Mouse (Mus musculus) embryonic fibroblast, embryonic 13.5 days (primary cell): ENCODE results near the gene Ptprr. TPM values are rescaled to one million over a fixed set of nuclear protein-coding genes. Genes with fewer than 3 reads are reported as not detected.

ENCODE experiments used
- H3K27ac ChIP-seq: 2 replicates; pipeline ENCODE4 v1.5.1; 2012; ENCODE audit warnings: low read length, control low read depth, inconsistent platforms; ENCODE audit not compliant: insufficient read depth
- H3K4me1 ChIP-seq: 2 replicates; pipeline ENCODE4 v1.6.1; 2011; ENCODE audit warnings: low read length; ENCODE audit not compliant: control insufficient read depth, insufficient read depth
- H3K4me3 ChIP-seq: 2 replicates; pipeline ENCODE4 v1.5.1; 2011; ENCODE audit warnings: mild to moderate bottlenecking, control low read depth, low read length; ENCODE audit not compliant: insufficient read depth
- CTCF ChIP-seq: IDR thresholded peaks from 2 replicates; pipeline ENCODE4 v1.5.1; 2011; ENCODE audit warnings: mild to moderate bottlenecking, control low read depth, low read length, moderate library complexity, borderline replicate concordance; ENCODE audit not compliant: insufficient read depth
- POLR2A ChIP-seq: IDR thresholded peaks from 2 replicates; pipeline ENCODE4 v1.6.1; 2011; ENCODE audit warnings: low read depth, mild to moderate bottlenecking, control low read depth, low read length, moderate library complexity
- polyA plus RNA-seq: library from polyadenylated mRNA; stranded (reverse); fragments of >200 nt; gene quantifications from 2 replicates; pipeline ENCODE4 v1.2.4, GENCODE M21; 2011; ENCODE audit warnings: low read depth; ENCODE audit not compliant: missing spikeins, insufficient read length

Ptprr gene
- polyA plus RNA-seq, 1 experiment = 0.56 TPM

DNA sequence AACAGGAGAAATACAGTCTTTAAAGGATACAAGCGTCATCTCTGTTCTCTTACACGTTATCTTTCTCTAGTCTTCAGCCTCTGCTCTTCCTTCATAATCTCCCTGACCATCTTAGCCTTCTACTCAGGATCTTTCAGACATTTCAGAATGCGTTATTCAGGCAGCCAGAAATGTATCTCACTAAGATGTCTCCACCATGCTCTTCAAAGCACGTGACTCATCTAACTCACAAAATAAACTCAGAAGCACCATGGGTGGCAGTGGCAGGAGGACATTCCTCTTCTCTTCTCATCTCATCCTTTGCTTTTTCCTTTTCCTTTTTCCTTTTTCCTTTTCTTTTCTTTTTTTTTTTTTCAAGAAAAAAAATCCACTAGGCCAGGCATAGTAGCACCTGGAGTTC, 241.3 kb downstream of the Ptprr start:
- H3K4me1 ChIP-seq = peaks cover 18% of the 10 kb centered on the region
- TF ChIP-seq POLR2A = no peak
- no peak for TF ChIP-seq CTCF
- H3K4me3 ChIP-seq = no peak overlapping the region

DNA sequence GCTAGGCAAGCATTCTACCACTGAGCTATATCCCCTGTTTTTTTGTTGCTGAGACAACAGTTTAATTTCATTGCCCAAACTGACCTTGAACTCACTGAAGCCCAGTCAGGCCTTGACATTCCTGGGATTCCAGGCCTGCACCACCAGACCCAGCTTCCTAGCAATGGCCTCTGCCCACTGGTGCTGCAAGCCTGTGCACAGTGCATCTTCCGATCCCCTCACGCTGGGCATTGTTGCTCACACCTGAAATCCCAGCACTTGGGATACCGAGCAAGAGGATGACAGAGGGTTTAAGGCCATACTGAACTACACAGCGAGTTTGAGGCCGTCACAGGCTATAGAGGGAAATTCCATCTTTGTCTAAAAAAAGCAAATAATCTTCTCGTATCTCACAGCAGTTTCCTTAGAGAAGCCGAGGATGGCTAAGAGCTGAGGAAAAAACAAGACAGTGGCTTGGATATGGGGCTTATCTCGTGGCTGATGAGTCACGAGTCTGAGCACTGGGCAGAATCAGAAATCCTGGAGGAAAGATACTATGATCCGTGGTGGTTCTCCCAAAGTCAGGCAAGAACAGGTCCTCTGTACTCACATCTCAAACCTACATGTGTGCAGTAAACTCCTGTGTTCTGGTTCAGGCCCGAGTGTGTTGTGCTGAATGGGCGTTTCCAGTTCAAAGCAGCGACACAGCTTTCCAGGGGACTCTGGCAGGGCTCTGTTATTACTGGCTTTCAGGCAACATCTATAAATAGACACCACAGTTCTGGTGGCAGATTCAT, 242.8 kb downstream of the Ptprr start:
- TF ChIP-seq CTCF = no peak
- TF ChIP-seq POLR2A = no peak

More for the DNA sequence above, 241.3 kb downstream of the Ptprr start:
- H3K27ac ChIP-seq = no peak overlapping the region; the same call in 1 of the 2 replicates

DNA sequence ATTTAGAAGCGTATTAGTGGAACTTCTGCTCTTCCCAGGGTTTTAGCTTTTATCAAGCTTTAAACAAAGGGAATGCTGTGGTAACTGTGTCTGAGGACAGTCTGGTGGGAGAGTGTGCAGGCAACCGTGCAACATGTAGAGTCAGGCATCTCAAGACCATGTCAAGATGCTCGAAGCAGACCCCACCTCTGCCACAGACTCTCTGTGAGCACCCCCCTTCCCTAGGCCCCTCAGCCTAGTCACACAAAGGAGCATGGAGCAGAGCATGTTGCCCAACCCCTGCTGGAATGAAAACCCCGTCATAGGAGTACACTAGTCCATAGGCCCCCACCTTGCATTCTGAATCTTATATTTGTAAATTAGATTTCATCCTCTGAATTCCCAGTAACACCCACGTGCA, 243.5 kb downstream of the Ptprr start:
- peak overlapping the region; percentile 92 for H3K27ac ChIP-seq
- no peak for TF ChIP-seq POLR2A
- TF ChIP-seq CTCF = no peak
- no peak overlapping the region for H3K4me3 ChIP-seq
- H3K4me1 ChIP-seq = peaks cover 22% of the 10 kb centered on the region

More for the DNA sequence above, 242.8 kb downstream of the Ptprr start:
- H3K27ac ChIP-seq = peak overlapping the region; percentile 92
- no peak overlapping the region for H3K4me3 ChIP-seq
- H3K4me1 ChIP-seq = peaks cover 18% of the 10 kb centered on the region

DNA sequence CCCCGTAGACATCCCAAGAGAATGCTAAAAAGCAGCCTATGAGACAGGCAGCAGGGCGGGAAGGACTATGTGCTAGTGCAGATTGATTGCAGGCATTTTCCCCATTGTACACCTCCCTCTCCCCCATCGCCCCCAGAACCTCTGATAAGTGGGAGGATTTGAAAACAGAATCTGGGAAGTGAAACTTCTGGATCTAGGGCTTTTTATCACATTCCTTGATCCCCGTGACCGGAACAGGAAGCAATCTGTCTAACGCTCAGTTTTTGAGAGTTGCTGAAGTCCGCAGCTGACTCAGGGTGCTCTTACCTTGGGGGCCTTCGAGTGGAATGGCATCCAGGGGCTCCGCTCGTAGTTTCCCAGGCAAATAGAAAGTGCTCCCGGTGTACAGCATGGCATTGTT, 246.5 kb downstream of the Ptprr start:
- TF ChIP-seq CTCF = no peak
- TF ChIP-seq POLR2A = no peak
- no peak overlapping the region for H3K4me3 ChIP-seq
- no peak overlapping the region for H3K27ac ChIP-seq
- peaks cover 30% of the 10 kb centered on the region for H3K4me1 ChIP-seq

DNA sequence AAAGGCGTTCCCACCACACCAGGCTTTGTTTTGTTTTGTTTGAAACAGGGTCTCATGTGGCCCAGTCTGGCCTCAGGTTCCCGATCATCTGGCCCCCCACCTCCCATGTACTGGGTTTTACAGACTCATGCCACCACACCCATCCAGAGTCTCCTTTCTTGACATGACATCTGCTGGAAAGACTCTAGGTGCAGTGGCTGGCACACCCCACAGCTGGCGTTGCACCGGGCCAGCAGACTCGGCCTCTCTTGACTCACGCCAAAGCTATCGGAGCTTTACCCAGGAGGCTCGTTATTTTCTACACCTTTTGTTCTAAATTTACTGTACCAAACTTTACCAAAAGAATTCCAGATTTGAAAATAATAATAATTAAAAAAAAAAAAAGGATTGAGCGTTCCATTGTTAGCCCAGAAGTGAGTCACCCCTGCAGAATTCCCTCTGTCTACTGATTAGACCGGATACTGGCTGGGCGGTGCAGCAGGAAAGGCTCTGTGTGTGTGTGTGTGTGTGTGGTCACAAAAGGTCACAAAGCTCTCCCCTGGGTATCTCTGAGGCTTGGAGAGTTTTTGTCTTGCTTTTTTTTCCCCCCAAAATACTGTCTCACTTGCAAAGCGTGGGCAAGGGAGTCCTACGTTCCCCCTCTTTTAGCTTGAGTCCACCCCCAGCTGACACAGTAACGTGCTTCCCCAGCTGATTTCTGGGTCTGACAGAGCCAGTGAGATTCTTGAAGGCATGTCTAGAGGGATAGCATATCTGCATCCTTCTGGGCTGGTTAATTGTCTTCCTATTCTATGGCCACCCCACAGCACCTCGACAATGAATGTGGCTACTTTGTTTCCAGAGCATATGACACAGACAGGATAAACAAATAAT, 248.8 kb downstream of the Ptprr start:
- peak overlapping the region; percentile 93 for H3K27ac ChIP-seq
- TF ChIP-seq CTCF (no peak), POLR2A (no peak)
- no peak overlapping the region for H3K4me3 ChIP-seq
- peaks cover 19% of the 10 kb centered on the region for H3K4me1 ChIP-seq

DNA sequence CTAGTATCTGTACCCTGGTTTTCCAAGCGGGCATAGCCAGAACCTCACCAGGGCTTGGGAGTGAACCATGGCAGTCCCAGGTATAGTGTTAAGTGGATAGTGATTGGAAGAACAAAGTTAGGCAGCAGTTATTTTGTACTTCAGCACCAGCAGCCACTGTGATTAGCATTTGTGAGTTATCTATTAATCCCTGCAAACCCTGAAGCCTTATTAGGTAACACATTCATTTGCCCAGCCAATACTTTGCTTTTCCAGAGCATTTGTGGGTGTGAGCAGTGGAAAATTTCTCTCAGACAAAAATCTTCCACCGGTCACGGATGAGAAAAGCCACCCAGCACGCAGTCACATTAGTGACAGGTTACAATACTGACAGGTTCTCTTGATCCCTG, 249.4 kb downstream of the Ptprr start:
- no peak for TF ChIP-seq POLR2A
- TF ChIP-seq CTCF = no peak
- H3K4me1 ChIP-seq = peaks cover 17% of the 10 kb centered on the region; the same call in 1 of the 2 replicates
- peak overlapping the region; percentile 93 for H3K27ac ChIP-seq
- H3K4me3 ChIP-seq = no peak overlapping the region

DNA sequence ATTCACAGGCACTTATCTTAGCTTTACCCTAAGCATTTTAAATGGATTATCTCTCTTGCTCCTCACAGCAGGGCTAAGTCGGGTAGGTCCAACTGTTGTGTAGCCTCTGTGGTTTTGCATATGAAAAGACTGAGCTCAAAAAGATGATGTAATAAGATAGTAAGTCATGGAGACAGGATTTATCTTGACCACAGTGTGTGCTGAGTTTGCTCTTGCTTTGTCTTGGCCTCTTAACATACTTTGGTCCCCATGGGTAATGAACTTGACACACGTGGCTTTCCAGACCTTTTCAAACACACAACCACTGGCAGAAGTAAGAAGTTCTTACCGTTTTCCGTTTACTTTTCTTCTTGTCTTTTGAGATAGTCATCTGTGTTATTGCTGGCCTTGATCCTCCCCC, 250.3 kb downstream of the Ptprr start:
- H3K4me1 ChIP-seq = peaks cover 17% of the 10 kb centered on the region; the same call in 1 of the 2 replicates
- no peak overlapping the region for H3K4me3 ChIP-seq
- H3K27ac ChIP-seq = peak overlapping the region; percentile 93
- TF ChIP-seq CTCF (no peak), POLR2A (no peak)

DNA sequence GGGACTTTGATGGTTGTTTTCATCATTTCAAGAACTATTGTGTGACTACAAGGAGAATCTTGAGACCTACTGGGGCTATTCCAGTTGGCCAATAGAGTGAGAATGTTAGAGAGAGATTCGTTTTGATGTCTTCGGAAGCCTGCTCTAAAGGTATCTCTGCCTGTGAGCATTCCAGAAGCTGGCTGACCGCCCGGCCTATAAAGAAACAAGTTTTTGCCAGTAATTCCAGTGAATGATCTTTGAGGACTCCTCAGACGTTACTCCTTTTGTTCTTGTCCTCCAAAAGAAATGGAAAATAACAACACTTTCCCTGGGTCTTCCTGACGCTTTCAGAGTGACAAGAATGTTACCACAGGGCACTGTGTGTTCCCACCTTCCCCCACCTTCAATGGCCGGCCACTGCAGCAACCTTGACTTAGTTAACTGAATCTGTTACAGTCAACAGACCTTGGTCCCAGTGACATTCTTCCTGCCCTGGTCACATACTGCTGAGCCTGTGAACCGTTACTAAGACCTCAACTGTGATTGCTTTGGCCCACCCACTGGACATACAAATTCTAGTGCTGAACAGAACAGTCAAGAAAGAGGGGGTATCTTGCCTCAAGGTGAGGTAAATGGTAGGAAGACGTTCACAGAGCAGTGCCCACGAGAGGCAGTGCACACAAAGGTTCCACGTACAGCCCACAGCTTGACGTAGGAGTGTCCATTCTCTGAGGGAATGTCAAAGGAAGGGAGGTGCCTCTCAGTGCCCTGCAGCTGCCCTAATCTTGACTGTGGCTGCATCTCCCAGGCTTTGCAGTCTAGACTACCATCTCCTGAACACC, 252.8 kb downstream of the Ptprr start:
- Histone ChIP-seq H3K4me1 (peaks cover 17% of the 10 kb centered on the region; the same call in 1 of the 2 replicates), H3K27ac (no peak overlapping the region), H3K4me3 (no peak overlapping the region)
- no peak for TF ChIP-seq CTCF
- TF ChIP-seq POLR2A = no peak

DNA sequence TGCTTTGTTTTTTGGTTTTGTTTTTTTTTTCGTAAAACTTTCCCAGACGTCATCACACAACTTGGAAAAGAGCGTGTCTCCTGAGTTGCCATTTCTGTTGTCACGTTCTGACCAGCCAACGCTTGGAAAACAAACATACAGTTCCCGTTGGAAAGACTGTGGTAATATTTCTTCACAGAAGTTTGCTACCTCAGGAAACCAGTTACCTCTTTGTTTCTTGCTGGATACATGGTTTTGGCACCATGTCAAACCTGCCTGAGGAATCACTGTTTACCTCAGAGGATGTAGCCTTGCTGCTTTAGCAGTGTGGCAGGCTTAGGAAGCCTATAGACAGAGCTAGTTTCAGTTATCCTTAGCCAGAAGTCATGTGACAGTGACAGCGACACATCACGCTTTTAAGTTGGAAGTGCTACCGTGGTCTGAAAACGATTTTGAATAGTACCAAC, 253.5 kb downstream of the Ptprr start:
- no peak for TF ChIP-seq POLR2A
- no peak for TF ChIP-seq CTCF

More for the DNA sequence above, 253.5 kb downstream of the Ptprr start:
- Histone ChIP-seq H3K4me1 (peaks cover 13% of the 10 kb centered on the region; the same call in 1 of the 2 replicates), H3K4me3 (no peak overlapping the region), H3K27ac (no peak overlapping the region)
